Mouse (Mus musculus): ENCODE results near the gene Ubash3a.

- TF ChIP-seq CTCF (IDR thresholded peaks at IDR 0.05; ENCODE audit: low read depth, low read length) (no peak), POLR2AphosphoS5 (IDR thresholded peaks at IDR 0.05; ENCODE audit: insufficient replicate concordance, low read depth, low read length) (no peak), GATA1 (IDR thresholded peaks at IDR 0.05; ENCODE audit: borderline replicate concordance, low read length) (no peak)
Measured at GRCm38 (mm10) chr17:31259145-31259544, 51.5 kb downstream of the Ubash3a start.
